Mouse (Mus musculus) megakaryocyte, adult 5-6 weeks (primary cell): ENCODE results near the gene Itpa. TPM values are rescaled to one million over a fixed set of nuclear protein-coding genes. Genes with fewer than 3 reads are reported as not detected.

Experiments
- ATAC-seq: 2 replicates; pipeline ENCODE4 v1.8.0; 2016; ENCODE audit warnings: mild to moderate bottlenecking, inconsistent platforms; ENCODE audit not compliant: poor library complexity, severe bottlenecking
- total RNA-seq, 2 experiments: library from RNA; stranded (forward) in 1 of 2; stranded (reverse) in 1 of 2; fragments of 153-499, 151-499 nt in 1 of 2; fragments of 221-1000, 200-1000 nt in 1 of 2; gene quantifications; 2 replicates each; pipeline versions ENCODE4 v1.2.3 to v1.2.4; 2015 to 2017

The Itpa gene
- total RNA-seq, 2 experiments from 2014 or later, result 30.3 to 48.5 TPM

- ATAC-seq, result no peak
Measured at GRCm38 (mm10) chr2:130655660-130656339, 11.6 kb upstream of the Itpa start.

- ATAC-seq, result no peak
Measured at GRCm38 (mm10) chr2:130656536-130656935, 10.9 kb upstream of the Itpa start.

DNA sequence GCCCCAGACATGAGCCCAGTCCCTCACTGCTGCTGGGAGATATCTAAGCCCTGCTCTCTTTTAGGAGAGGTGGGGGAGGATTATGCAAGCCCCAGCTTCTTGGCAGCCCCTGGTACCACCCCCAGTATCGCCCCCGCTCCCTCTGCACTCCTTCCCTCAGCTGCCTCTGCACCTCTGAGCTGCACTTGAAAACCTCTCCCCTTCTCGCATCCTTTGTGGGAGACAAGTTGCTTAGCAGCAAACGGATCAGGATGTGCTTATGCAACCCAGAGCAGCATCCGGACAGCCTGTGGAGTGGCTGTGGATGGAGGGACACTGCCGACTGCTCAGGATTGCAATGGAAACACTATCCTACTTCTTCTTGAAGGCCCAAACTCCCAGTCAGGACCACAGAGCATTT is 9.9 kb upstream of the Itpa start:
- no peak for ATAC-seq

DNA sequence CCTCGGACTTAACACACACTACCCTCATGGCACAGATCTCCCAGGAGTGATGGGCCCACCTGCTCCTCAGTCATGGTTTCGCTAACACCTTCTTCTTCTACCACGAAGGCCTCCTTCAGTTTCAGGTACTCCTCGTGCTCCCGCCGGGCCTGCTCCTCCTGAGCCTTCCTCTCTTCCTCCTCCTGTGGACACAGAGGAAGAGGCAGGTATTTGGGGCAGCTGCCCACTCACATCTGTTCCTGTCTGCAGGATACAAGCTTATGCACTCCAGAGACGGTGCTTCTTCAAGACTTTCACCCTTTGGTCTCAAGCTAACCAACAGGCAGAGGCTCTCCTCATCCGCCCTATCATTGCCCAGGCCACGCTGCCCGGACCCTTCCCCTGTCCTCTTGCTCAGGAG is 8.9 kb upstream of the Itpa start:
- ATAC-seq, result no peak

- no peak for ATAC-seq
Measured at GRCm38 (mm10) chr2:130663342-130663741, 4.1 kb upstream of the Itpa start.

- peak; percentile 82 for ATAC-seq
Measured at GRCm38 (mm10) chr2:130664102-130664701, 3.2 kb upstream of the Itpa start, which contains the start of gene Ddrgk1. Gene Ddrgk1 (minus strand): TSS chr2:130664659.

DNA sequence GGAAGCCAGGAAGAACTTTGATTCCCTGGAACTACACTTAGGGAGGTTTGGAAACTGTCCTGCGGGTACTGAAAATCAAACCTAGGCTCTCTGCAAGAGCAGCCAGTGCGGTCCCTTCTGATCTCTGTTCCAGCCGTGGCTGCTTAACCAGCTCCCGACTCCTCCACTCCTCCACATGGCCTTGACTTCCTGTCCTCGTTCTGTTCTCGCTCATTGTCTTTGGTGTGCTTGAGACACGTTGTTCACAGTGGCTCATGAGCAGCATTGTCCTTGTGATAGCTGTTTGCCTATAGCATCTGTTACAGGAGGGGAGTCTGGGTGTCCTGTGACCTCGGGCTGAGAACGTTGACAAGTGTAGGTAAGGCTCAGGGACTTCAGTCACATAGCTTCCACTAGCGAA is 9.8 kb downstream of the Itpa start:
- ATAC-seq, result no peak

DNA sequence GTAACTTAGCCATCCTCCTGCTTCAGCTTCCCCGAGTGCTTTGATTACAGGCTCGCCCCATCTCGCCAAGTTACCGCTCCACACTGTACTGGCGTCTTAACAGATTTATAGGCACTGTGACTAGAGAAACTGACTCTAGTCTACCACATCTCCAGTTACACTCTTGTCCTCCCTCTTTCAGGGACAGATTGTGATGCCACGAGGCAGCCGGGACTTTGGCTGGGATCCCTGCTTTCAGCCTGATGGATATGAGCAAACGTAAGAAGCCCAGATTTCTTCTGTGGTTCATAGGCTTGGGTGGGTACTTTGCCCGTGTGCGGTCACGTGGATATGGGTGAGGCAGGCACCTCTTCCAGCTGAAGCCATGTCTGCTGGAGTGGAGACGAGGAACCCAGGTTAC is 11.7 kb downstream of the Itpa start:
- ATAC-seq, result no peak

- ATAC-seq, result no peak
Measured at GRCm38 (mm10) chr2:130679899-130680298, 12.5 kb downstream of the Itpa start.

DNA sequence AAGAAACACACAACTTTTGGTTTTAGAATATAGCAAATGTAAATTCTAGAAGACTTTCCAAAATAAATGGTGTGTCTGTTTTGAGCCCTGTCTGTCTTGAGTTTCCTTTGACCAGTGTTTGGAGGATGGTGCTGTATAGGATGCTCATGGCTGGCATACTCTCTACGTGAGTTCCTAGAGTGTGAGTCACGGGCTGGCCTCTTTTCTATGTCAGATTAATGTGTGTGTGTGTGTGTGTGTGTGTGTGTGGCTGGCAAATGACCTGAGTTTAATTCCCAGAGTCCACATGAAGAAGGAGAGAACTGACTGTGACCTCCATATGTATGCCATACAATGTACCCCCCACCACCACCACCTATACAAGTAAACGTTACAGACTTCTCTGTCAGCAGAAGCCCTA is 14.1 kb downstream of the Itpa start:
- ATAC-seq, result no peak

DNA sequence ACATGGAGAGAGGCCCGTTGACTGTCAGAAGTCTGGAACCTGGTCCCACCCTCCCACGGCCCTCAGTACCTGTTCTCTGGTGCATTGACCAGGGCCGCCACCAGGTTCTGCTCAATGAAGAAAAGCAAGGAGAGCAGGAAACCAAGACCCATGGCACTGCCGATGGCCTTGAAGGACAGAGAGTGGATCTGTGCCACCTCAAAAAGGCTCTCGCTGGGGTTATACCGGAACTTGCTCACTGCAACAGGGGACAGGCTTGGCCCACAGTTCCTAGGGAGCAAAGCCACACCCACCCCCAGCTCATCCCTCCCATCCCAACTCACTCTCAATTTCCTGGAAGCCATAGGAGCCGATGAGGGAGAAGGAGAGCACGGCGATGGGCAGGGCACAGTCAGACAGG is 18.0 kb downstream of the Itpa start:
- no peak for ATAC-seq

DNA sequence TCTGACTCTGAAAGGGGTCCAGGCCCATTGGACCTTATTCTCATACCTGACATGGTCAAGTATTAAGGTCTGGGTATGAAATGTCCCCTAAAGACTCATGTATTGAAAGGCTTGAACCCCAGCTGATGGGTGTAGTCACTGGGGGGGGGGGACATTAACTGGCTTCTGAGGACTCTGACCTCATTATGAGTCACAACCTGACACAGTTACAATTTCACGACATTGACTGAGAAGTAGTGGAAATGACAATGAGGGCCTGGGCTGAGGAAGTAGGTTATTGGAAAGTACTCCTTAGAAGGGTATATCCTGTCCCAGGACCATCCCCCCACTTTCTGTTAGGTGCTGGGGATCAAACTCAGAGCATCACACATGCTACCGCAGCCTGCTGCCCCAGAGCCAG is 21.6 kb downstream of the Itpa start:
- no peak for ATAC-seq

GRCm38 (mm10) chr2:130693563-130693962 is 26.2 kb downstream of the Itpa start:
- no peak for ATAC-seq

GRCm38 (mm10) chr2:130696700-130697152 is 29.3 kb downstream of the Itpa start:
- peak; percentile 1; the same call in 1 of the 2 replicates for ATAC-seq

DNA sequence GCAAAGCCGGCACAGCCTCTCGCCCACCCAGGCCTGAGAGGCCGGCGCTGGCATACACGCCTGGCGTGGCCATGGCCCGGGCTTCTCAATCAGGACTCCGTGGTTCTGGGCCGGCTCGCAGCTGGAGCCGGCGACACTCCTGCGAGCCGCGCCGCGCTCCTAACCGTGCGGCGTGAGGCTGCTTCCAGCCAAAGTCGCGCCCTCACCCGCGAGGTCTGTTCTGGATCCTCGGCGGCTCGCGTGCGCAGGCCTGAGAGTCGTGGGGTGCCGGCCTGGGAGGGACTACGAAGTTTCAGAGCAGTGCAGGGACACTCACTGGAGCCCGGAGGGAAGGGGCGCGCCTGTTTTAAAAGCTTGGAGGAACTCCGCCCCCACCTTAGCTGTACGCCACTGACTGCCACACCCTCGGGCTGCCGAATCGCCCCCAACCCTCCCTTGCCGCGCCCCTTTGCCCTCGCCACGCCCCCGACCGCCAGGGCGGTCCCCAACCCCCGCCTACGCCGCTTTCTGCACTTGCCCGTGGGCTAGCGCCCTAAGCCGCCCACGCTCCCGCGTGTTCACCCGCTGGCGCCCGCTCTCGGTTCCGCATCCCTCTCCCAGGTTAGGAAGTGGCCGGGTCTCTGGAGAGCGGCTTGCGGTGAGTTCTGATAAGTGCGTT is 29.9 kb downstream of the Itpa start, which contains the start of gene Slc4a11:
TSS of gene Slc4a11 (minus strand) at position 367 of the 658 bp plus-strand sequence.
- peak; percentile 53 for ATAC-seq

GRCm38 (mm10) chr2:130697821-130698266 is 30.4 kb downstream of the Itpa start:
- ATAC-seq, result no peak

DNA sequence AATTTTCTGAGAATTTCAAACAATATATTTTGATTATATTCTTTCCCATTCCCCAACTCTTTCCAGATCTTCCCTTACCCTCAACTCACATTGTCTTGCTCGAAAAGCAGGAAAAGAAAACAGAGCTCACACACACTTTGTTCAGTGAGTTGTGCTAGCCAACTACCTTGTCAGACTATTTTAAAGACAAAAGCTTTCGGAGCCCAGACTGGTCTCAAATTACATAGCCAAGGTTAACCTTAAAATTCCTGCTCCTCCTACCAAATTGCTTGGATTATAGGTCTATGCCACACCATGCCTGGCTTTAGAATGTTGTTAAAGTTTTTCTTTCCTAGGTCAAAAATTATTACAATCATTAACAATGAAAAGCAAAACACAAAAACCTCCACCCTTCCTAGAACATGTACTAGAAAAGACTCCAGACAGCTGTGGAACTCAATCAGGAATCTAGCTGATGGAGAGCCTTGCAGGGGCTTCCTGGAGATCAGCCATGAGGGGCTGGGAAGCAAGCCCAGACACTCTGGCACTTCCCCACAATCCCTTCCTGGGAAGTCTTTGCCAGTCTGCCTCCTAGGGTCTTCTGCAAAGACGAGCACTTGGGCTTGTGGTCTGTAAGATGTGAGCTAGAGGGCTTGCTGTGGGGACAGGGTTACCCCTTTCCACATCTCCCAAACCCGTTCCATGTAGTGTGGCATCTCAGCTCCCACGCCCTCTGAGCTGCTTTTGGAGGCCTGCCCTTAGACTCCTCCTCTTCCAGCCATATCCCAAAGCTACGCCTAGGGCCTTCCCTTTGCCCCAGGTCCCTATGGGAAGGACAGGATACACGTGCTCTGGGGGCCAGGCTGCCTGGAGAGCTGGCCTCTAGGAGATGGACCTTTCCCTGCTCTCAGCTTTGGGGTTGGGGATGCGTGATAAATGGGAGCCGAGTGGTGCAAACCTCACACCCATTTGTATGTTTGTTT is 36.9 kb downstream of the Itpa start:
- no peak for ATAC-seq

DNA sequence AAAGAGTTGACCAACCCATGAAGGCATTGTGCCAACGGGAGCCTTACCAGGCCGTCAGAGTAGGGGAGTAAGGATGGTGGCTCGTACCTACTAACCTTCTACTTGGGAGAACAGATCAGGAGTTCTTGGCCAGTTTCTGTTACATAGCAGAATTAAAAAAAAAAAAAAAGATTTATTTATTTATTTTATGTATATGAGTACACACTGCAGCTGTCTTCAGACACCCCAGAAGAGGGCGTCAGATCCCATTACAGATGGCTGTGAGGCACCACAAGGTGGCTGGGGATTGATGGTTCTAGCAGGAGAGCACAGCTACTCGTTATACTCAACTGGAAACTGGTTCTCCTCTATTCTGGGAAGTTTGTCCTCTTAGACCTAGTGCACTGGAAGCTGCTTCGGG is 37.8 kb downstream of the Itpa start:
- ATAC-seq, result no peak

- ATAC-seq, result no peak
Measured at GRCm38 (mm10) chr2:130706602-130707001, 39.2 kb downstream of the Itpa start.

DNA sequence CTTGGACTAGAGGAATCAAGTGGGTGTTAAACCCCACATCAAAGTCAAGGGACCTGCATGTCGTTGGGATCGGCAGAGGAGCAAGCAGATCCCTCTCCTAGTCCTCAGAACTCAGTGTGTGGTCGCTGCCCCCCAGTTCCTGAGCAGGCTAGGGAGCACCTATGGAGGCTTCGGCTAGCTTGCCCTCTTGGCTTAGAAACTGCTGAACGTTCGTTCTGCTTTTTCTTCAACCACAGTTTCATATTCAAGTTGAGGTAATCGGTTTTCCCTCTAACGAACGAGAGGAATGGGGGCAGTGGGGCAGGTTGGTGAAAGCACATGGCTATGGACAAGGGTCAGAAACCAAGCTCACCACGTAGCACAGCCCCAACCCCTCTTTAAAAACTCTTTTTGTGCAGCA is 39.6 kb downstream of the Itpa start:
- peak; percentile 35; the same call in 1 of the 2 replicates for ATAC-seq

DNA sequence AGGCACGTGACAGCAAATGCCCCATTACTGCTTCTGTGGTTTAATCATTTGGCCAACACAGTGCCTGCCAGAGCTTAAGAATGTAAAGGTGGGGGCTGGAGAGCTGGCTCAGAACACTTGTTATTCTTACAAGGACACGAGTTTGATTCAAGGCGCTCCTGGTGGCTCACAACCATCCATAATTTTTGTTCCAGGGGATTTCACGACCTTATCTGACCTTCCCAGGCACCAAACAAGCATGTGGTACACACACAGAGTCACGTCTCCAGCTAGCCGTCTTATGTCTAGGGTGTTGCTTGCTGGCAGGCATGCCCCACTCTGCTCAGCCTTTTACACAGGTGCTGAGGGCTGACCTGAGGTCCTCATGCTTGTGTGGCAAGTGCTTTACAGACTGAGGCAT is 50.5 kb downstream of the Itpa start:
- ATAC-seq, result no peak
